Mouse (Mus musculus): ENCODE results near the gene Slc39a13. TPM values are rescaled to one million over a fixed set of nuclear protein-coding genes. Genes with fewer than 3 reads are reported as not detected.

The Slc39a13 gene
- total RNA-seq, 2 experiments from 2014 or later: 30.1 to 32.3 TPM

DNA sequence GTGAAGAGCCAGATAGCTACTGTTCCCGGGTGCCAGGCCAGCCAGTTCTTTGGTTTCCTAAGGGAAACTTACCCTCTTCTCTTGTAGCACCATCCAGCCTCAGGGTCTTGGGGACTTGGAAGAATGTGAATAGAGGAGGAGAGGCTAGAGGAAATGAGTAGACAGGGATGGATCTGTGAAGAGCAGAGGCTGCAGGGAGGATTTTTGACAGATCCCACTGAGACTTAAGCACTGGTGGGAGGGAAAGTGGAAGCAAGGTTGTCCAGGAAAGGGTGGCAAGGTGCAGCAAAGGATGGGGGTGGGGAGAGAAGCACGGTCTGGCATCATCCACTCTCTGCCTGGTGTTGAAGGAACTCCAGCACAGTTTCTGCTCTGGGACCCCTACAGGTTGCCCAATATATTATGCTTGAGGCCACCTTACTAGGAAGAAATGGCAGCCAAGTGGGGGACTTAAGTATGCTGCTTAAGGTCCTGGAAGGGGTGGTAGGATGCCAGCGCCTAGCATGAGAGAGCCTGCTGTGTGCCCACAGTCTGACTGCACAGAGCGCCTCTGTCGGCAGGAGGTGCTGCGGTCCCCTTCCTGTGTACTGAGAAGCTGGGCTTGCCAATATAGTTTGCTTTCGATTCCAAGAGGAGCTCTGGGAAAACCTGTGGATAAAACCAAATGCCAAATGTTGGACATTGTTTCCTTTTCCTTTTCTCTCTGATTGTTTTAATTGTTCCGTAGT is 52.0 kb downstream of the Slc39a13 start:
- no peak for DNase-seq (ENCODE audit: extremely low spot score in 1 of 2, low spot score in 2 of 2)
- TF ChIP-seq CTCF (IDR thresholded peaks at IDR 0.05): peak; percentile 55
- peak overlapping the region; percentile 34; the same call in 1 of the 2 replicates for H3K27ac ChIP-seq
- intact Hi-C loops (cut with DNase I): loop anchor here (5.0 kb wide), 1 partner anchor 76 kb away; the partner anchor contains the start of gene Celf1
- no peak overlapping the region for H3K4me3 ChIP-seq

- no peak for DNase-seq (ENCODE audit: extremely low spot score in 1 of 2, low spot score in 2 of 2)
- Histone ChIP-seq H3K27ac (peak overlapping the region; percentile 52), H3K4me3 (no peak overlapping the region)
- intact Hi-C loops (cut with DNase I): loop anchor here (5.0 kb wide), 1 partner anchor 73 kb away; the partner anchor contains the start of gene Celf1
- no peak for TF ChIP-seq CTCF (IDR thresholded peaks at IDR 0.05)
Measured at GRCm38 (mm10) chr2:91015386-91015785, 54.8 kb downstream of the Slc39a13 start.

DNA sequence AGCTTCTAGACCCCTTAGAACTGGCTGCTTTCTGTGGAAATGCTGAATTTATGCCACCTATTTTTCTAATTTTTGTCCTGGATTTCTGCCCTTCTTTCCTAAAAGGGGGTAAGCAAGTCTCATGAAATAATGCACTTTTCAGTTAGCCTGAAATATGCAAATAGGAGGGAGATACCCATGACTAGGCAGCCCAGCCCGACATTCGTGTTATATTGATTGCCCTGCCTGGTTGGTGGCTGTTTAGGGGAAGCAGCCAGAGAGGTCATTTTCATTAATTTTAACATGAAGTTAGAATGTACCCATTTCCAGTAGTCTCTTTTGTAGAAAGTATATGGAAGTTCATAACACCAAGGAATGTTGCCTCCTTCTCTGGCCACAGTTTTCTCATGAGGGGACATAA is 56.3 kb downstream of the Slc39a13 start:
- no peak for TF ChIP-seq CTCF (IDR thresholded peaks at IDR 0.05)
- intact Hi-C loops (cut with DNase I): no loop called here
- DNase-seq (ENCODE audit: extremely low spot score in 1 of 2, low spot score in 2 of 2): no peak
- H3K27ac ChIP-seq: peak overlapping the region; percentile 52; the same call in 1 of the 2 replicates
- no peak overlapping the region for H3K4me3 ChIP-seq

Other genes with a start within 250 kb of the Slc39a13 start
- 100 to 1,000 TPM in 1 of 2 experiments, 10 to 100 TPM in 1; 99.8 to 115 TPM for gene Mtch2, start 223.3 kb downstream of the Slc39a13 start, total RNA-seq (2021)
- 100 to 1,000 TPM; 259 to 287 TPM for gene C1qtnf4, start 184.6 kb downstream of the Slc39a13 start, total RNA-seq (2021)
- gene Kbtbd4, start 165.7 kb downstream of the Slc39a13 start, total RNA-seq (2021): 10 to 100 TPM; 36.5 to 41.2 TPM
- gene Ndufs3, start 165.6 kb downstream of the Slc39a13 start, total RNA-seq (2021): 100 to 1,000 TPM; 217 to 242 TPM
- gene Celf1, start 130.0 kb downstream of the Slc39a13 start, total RNA-seq (2021): 100 to 1,000 TPM; 146 to 149 TPM
- gene Rapsn, start 34.8 kb downstream of the Slc39a13 start, total RNA-seq (2021): under 1 TPM; 0.44 to 0.57 TPM
- gene Psmc3, start 16.4 kb downstream of the Slc39a13 start, total RNA-seq (2021): 100 to 1,000 TPM; 205 to 207 TPM
- gene Spi1, start 12.0 kb upstream of the Slc39a13 start, total RNA-seq (2021): 1 to 10 TPM; 3.4 to 4.8 TPM
- gene Mybpc3, start 47.7 kb upstream of the Slc39a13 start, total RNA-seq (2021): under 1 TPM; 0.33 to 0.43 TPM
- gene Madd, start 113.4 kb upstream of the Slc39a13 start, total RNA-seq (2021): 100 to 1,000 TPM; 236 to 254 TPM
- 1 to 10 TPM; 3.4 to 7.1 TPM for gene Nr1h3, start 132.4 kb upstream of the Slc39a13 start, total RNA-seq (2021)
- 10 to 100 TPM; 42.4 to 44.5 TPM for gene Acp2, start 132.5 kb upstream of the Slc39a13 start, total RNA-seq (2021)
- 10 to 100 TPM; 11.7 to 14.4 TPM for gene Ddb2, start 166.6 kb upstream of the Slc39a13 start, total RNA-seq (2021)
- 10 to 100 TPM; 42.7 to 46.9 TPM for gene Pacsin3, start 185.5 kb upstream of the Slc39a13 start, total RNA-seq (2021)
- gene Arfgap2, start 194.6 kb upstream of the Slc39a13 start, total RNA-seq (2021): 10 to 100 TPM; 73.9 to 81.8 TPM